40 mouse cellular contexts compared by ENCODE assay signal in genomic region chr16:3577658-3578057, GRCm38 (mm10). TPM values are rescaled to one million over a fixed set of nuclear protein-coding genes. Genes with fewer than 3 reads are reported as not detected.
"Had no signal": no experiment of that assay in that cellular context is flagged by ENCODE, and none has a peak within 500 bp of the region (broad histone marks: within the 10 kb centered on the region; RNA-seq: fewer than 3 reads in every experiment).

No protein-coding gene starts in this region.

RNA-seq across cellular contexts. Expression of gene Olfr161, which starts 13.2 kb away (rescaled TPM):
- total RNA-seq: left cerebral cortex, postnatal 10 days; left cerebral cortex, postnatal 14 days; left cerebral cortex, postnatal 25 days; left cerebral cortex, postnatal 36 days; left cerebral cortex, postnatal 4 days; liver, adult 2 months; megakaryocyte progenitor cell, adult 5-6 weeks; megakaryocyte, adult 5-6 weeks; megakaryocyte-erythroid progenitor cell, adult 5-6 weeks; midbrain, postnatal 0 days; monocyte, adult 5-6 weeks had no signal
- polyA plus RNA-seq: limb, embryonic 10.5 days; limb, embryonic 11.5 days; limb, embryonic 12.5 days; limb, embryonic 13.5 days; limb, embryonic 14.5 days; limb, embryonic 15.5 days; liver, adult 2 months; liver, embryonic 11.5 days; liver, embryonic 12.5 days; liver, embryonic 13.5 days; liver, embryonic 14.5 days; liver, embryonic 15.5 days; liver, embryonic 16.5 days; liver, postnatal 0 days; lung, adult 2 months; lung, embryonic 14.5 days; lung, embryonic 15.5 days; lung, embryonic 16.5 days; lung, postnatal 0 days; macrophage; midbrain, embryonic 10.5 days; midbrain, embryonic 11.5 days; midbrain, embryonic 12.5 days; midbrain, embryonic 13.5 days; midbrain, embryonic 14.5 days; midbrain, embryonic 15.5 days; midbrain, embryonic 16.5 days; midbrain, postnatal 0 days; myocyte; neural tube, embryonic 11.5 days; neural tube, embryonic 12.5 days had no signal
